In the genomic region with DNA sequence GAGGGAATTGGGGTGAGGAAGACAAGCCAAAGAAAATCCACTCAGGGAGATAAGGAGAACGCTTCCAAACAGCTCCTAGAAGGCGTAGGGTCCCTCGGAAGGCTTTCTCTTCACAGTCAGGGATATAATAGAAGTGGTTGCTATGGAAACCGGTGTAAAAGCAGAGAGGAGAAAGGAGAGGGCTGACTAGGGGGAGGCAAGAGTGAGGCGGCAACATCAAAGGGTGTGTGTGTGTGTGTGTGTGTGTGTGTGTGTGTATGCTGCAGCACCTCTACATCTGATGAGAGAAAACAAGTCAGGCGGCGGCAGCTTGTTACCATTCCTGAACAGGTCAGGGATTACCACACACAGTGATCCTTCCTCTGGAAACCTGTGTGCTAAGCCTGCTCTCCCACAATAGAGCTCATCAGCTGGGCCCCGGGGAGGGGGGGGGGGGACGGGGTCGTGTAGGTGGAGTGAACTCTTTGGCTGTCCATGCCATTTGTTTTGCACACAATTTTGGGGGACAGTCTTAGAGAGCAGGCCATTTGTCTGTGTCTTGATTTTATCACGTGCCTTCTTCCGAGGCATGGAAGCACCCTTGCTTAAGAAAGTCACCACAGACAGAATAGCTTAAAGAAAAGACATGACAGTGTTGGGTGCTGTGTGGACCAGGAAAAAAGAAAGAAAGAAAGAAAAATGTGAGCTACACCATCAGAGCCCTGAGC, we compare ENCODE assay signal across 8 mouse cellular contexts. TPM values are rescaled to one million over a fixed set of nuclear protein-coding genes. Genes with fewer than 3 reads are reported as not detected.
DNase-seq lines count a peak whose midpoint lies in the region; ATAC-seq and TF ChIP-seq lines count a peak whose summit lies in the region.

No protein-coding gene starts in this region.

- H3K79me3 ChIP-seq in C2C12 (ENCODE audit: low read depth), result no peaks in the 10 kb centered on the region

- peak; percentile 44 for DNase-seq in adrenal gland, postnatal 14 days
- no peak for DNase-seq in adrenal gland, postnatal 4 days (ENCODE audit: low spot score in 2 of 2)
- DNase-seq in forebrain, embryonic 10.5 days (ENCODE audit: extremely low spot score, low spot score), result peak; percentile 91
- peak; percentile 56 to 58 for DNase-seq in layer of hippocampus, adult 8-10 months (ENCODE audit: low spot score in 2 of 2)
- peak; percentile 76 for DNase-seq in neural tube, embryonic 11.5 days (ENCODE audit: low spot score)

- no peaks in the 10 kb centered on the region for H3K27me3 ChIP-seq in C2C12 (ENCODE audit: control insufficient read depth, insufficient read depth, insufficient read length)
- no peaks in the 10 kb centered on the region for H3K27me3 ChIP-seq in forebrain, embryonic 10.5 days (ENCODE audit: poor library complexity, severe bottlenecking)
- H3K27me3 ChIP-seq in neural tube, embryonic 11.5 days (ENCODE audit: control insufficient read depth, insufficient read depth, low read length), result no peaks in the 10 kb centered on the region

- peak overlapping the region; percentile 1 for H3ac ChIP-seq in C2C12 (ENCODE audit: control insufficient read depth, insufficient read length, low read depth)

- H3K79me2 ChIP-seq in C2C12 (ENCODE audit: control insufficient read depth, insufficient read depth), result no peaks in the 10 kb centered on the region

- H3K27ac ChIP-seq in forebrain, embryonic 10.5 days, result peak overlapping the region; percentile 83
- H3K27ac ChIP-seq in neural tube, embryonic 11.5 days (ENCODE audit: low read depth, low read length), result peak overlapping the region; percentile 67

- peak overlapping the region; percentile 4; the same call in 1 of the 2 replicates for H3K9ac ChIP-seq in neural tube, embryonic 11.5 days (ENCODE audit: low read length)

- peak; percentile 78 for ATAC-seq in neural tube, embryonic 11.5 days (ENCODE audit: insufficient read depth, low FRiP score, low TSS enrichment)
- ATAC-seq in granulocyte monocyte progenitor cell, adult 5-6 weeks (replicated peaks; ENCODE audit: poor library complexity, severe bottlenecking), result no peak
- ATAC-seq in monocyte, adult 5-6 weeks (replicated peaks; ENCODE audit: insufficient number of reproducible peaks, low FRiP score, low TSS enrichment, poor library complexity, severe bottlenecking), result no peak

- 0 out of 2 replicates have a peak overlapping the region, but pooled peaks have one; percentile 12 for H3K4me2 ChIP-seq in neural tube, embryonic 11.5 days (ENCODE audit: low read depth)

- H3K36me3 ChIP-seq in C2C12 (ENCODE audit: control insufficient read depth, insufficient read depth), result no peaks in the 10 kb centered on the region
- no peaks in the 10 kb centered on the region for H3K36me3 ChIP-seq in forebrain, embryonic 10.5 days (replicated peaks)
- H3K36me3 ChIP-seq in neural tube, embryonic 11.5 days (ENCODE audit: control insufficient read depth, insufficient read depth, low read length), result no peaks in the 10 kb centered on the region

- 7% methylated on average over 12 of the region's 12 CpGs for WGBS in forebrain, embryonic 10.5 days
- 3% methylated on average over 12 of the region's 12 CpGs for WGBS in neural tube, embryonic 11.5 days

- TF ChIP-seq CTCF in C2C12 (IDR thresholded peaks at IDR 0.05; ENCODE audit: control insufficient read depth, insufficient read depth, insufficient read length), result no peak

- no peak overlapping the region for H3K4me3 ChIP-seq in C2C12 (ENCODE audit: insufficient read depth, poor library complexity, severe bottlenecking)
- H3K4me3 ChIP-seq in forebrain, embryonic 10.5 days, result peak overlapping the region; percentile 31
- H3K4me3 ChIP-seq in neural tube, embryonic 11.5 days (ENCODE audit: low read depth, low read length), result no peak overlapping the region

- peaks cover 59% of the 10 kb centered on the region for H3K4me1 ChIP-seq in forebrain, embryonic 10.5 days
- H3K4me1 ChIP-seq in neural tube, embryonic 11.5 days (ENCODE audit: control insufficient read depth, insufficient read depth, low read length), result peaks cover 41% of the 10 kb centered on the region

- H3K9me3 ChIP-seq in forebrain, embryonic 10.5 days, result no peaks in the 10 kb centered on the region
- H3K9me3 ChIP-seq in neural tube, embryonic 11.5 days (ENCODE audit: control insufficient read depth, low read length), result no peaks in the 10 kb centered on the region

TF ChIP-seq in C2C12, 6 proteins besides CTCF, POLR2A, EP300 and RAD21:
- peak; percentile 25 for TF ChIP-seq USF1 (IDR thresholded peaks at IDR 0.05; ENCODE audit: low read depth)
- no peak for TF ChIP-seq FOSL1 (IDR thresholded peaks at IDR 0.05; ENCODE audit: insufficient read depth, low read length, poor library complexity, severe bottlenecking)

RNA-seq across cellular contexts. Expression of a gene that starts 55.0 kb away (rescaled TPM):
- 97.2 and 105 TPM in 2 replicates for total RNA-seq in adrenal gland, postnatal 14 days (2021)
- 100 to 1,000 TPM; 115 to 119 TPM for total RNA-seq in adrenal gland, postnatal 4 days (2021)
- polyA plus RNA-seq in C2C12 (2012; fragmentation: generic; extraction: Trizol), result 20.9 TPM
- polyA plus RNA-seq in forebrain, embryonic 10.5 days (2016; fragmentation: Nextera tagmentation; extraction: Ambion mirVana), result 3.0 and 3.4 TPM in 2 replicates
- 10 to 100 TPM; 53.5 to 58.0 (median 56.2) TPM for total RNA-seq in layer of hippocampus, adult 8-10 months (2022)
- 4.7 and 4.8 TPM in 2 replicates for polyA plus RNA-seq in neural tube, embryonic 11.5 days (2014; fragmentation: Nextera tagmentation; extraction: Ambion mirVana)
- 112 and 113 TPM in 2 replicates for total RNA-seq in granulocyte monocyte progenitor cell, adult 5-6 weeks (2014; fragmentation: Nextera tagmentation)
- total RNA-seq in granulocyte monocyte progenitor cell, adult 5-6 weeks (2017), result 97.9 and 112 TPM in 2 replicates
- total RNA-seq in monocyte, adult 5-6 weeks (2017), result 41.2 to 53.3 TPM (median 48.5 TPM) in 3 replicates

Comparison
In these comparisons a context has a peak if more than half of its experiments do, and no peak if none do; other contexts are left out.
1. DNase-seq: peak in adrenal gland, postnatal 14 days (single experiment), forebrain, embryonic 10.5 days (single experiment), layer of hippocampus, adult 8-10 months (2 of 2) and neural tube, embryonic 11.5 days (single experiment); none in adrenal gland, postnatal 4 days (0 of 2).